Mouse (Mus musculus) myocyte (in vitro differentiated cells): Measurements from ENCODE around the gene Dnaja2. TPM values are rescaled to one million over a fixed set of nuclear protein-coding genes. Genes with fewer than 3 reads are reported as not detected.
A peak's percentile ranks its signal among the peaks of the same experiment; 100 is the strongest.

Experiments used
- H3K27me3 ChIP-seq: one replicate; pipeline ENCODE4 v1.6.1; 2011; ENCODE audit not compliant: control insufficient read depth, insufficient read depth, insufficient read length
- H3K36me3 ChIP-seq: one replicate; pipeline ENCODE4 v1.6.1; 2011; ENCODE audit not compliant: control insufficient read depth, insufficient read depth
- H3K4me2 ChIP-seq: one replicate; pipeline ENCODE4 v1.6.1; 2011; ENCODE audit warnings: low read depth, control low read depth
- H3K4me3 ChIP-seq: one replicate; pipeline ENCODE4 v1.5.1; 2011; ENCODE audit warnings: mild to moderate bottlenecking, control low read depth, moderate library complexity
- H3K79me2 ChIP-seq: one replicate; pipeline ENCODE4 v1.6.1; 2011; ENCODE audit not compliant: control insufficient read depth, insufficient read depth
- H3ac ChIP-seq: one replicate; pipeline ENCODE4 v1.6.1; 2011; ENCODE audit not compliant: control insufficient read depth, insufficient read length
- CEBPB ChIP-seq: IDR thresholded peaks from 2 replicates; pipeline ENCODE4 v1.6.1; 2011; ENCODE audit warnings: mild to moderate bottlenecking, moderate library complexity; ENCODE audit not compliant: poor library complexity, insufficient read depth, severe bottlenecking
- E2F4 ChIP-seq: IDR thresholded peaks from one replicate; pipeline ENCODE4 v1.6.1; 2011; ENCODE audit warnings: mild to moderate bottlenecking, control low read depth, moderate library complexity; ENCODE audit not compliant: insufficient read depth
- MAX ChIP-seq: IDR thresholded peaks from one replicate; pipeline ENCODE4 v1.6.1; 2011; ENCODE audit warnings: low read depth, mild to moderate bottlenecking, control low read depth
- MYOD1 ChIP-seq, 3 experiments: IDR thresholded peaks; one replicate each; pipeline ENCODE4 v1.6.1; 2011; ENCODE audit warnings: control low read depth in 2 of 3, low read depth in 2 of 3, mild to moderate bottlenecking in 2 of 3, moderate library complexity in 1 of 3; ENCODE audit not compliant: insufficient read length in 2 of 3, control insufficient read depth in 1 of 3
- MYOG ChIP-seq, 3 experiments: IDR thresholded peaks; one replicate each; pipeline ENCODE4 v1.6.1; 2011; ENCODE audit warnings: control low read depth in 2 of 3, low read depth in 2 of 3, mild to moderate bottlenecking in 2 of 3; ENCODE audit not compliant: insufficient read length in 2 of 3, control insufficient read depth in 1 of 3, insufficient read depth in 1 of 3
- POLR2A ChIP-seq: IDR thresholded peaks from one replicate; pipeline ENCODE4 v1.6.1; 2011; ENCODE audit warnings: low read depth, mild to moderate bottlenecking, control low read depth, moderate library complexity; ENCODE audit not compliant: insufficient read length
- POLR2AphosphoS2 ChIP-seq: IDR thresholded peaks from one replicate; pipeline ENCODE4 v1.6.1; 2011; ENCODE audit warnings: low read depth, control low read depth; ENCODE audit not compliant: insufficient read length
- REST ChIP-seq: IDR thresholded peaks from one replicate; pipeline ENCODE4 v1.6.1; 2011; ENCODE audit warnings: mild to moderate bottlenecking, control low read depth, moderate library complexity; ENCODE audit not compliant: insufficient read depth, insufficient read length
- SRF ChIP-seq: IDR thresholded peaks from one replicate; pipeline ENCODE4 v1.6.1; 2011; ENCODE audit warnings: low read depth; ENCODE audit not compliant: control insufficient read depth, insufficient read length
- TCF12 ChIP-seq: IDR thresholded peaks from one replicate; pipeline ENCODE4 v1.6.1; 2011; ENCODE audit warnings: mild to moderate bottlenecking, control low read depth; ENCODE audit not compliant: poor library complexity, insufficient read depth, severe bottlenecking
- TCF3 ChIP-seq: IDR thresholded peaks from one replicate; pipeline ENCODE4 v1.6.1; 2011; ENCODE audit warnings: low read depth, control low read depth; ENCODE audit not compliant: insufficient read length
- USF1 ChIP-seq: IDR thresholded peaks from one replicate; pipeline ENCODE4 v1.6.1; 2011; ENCODE audit warnings: low read depth, mild to moderate bottlenecking, control low read depth, moderate library complexity
- polyA plus RNA-seq: library from polyadenylated mRNA; unstranded; fragments of >200 nt; fragmentation: generic; extraction: Trizol; gene quantifications from one replicate; pipeline ENCODE4 v1.2.1, GENCODE M21; 2012; ENCODE audit warnings: missing spikeins

Gene Dnaja2
- polyA plus RNA-seq, 1 experiment = 104 TPM

- H3K36me3 ChIP-seq = peaks cover 40% of the 10 kb centered on the region
- no peak overlapping the region for H3K4me3 ChIP-seq
- H3K79me2 ChIP-seq = peaks cover 62% of the 10 kb centered on the region
- TF ChIP-seq POLR2AphosphoS2 = peak; percentile 49
- no peak for TF ChIP-seq MAX
- peak in 2 of 3 experiments; percentile 75 to 80 for TF ChIP-seq MYOD1 (IDR thresholded peaks at IDR 0.05; ENCODE audit: control insufficient read depth in 1 of 3, insufficient read length in 2 of 3, low read depth in 2 of 3)
- TF ChIP-seq REST = no peak
- TF ChIP-seq CEBPB = no peak
- TF ChIP-seq SRF = peak; percentile 78
- no peak for TF ChIP-seq TCF12
- TF ChIP-seq MYOG (IDR thresholded peaks at IDR 0.05; ENCODE audit: control insufficient read depth in 1 of 3, insufficient read depth in 1 of 3, insufficient read length in 2 of 3, low read depth in 2 of 3) = peak; percentile 23 to 91 (median 87)
- no peak for TF ChIP-seq TCF3
- no peak for TF ChIP-seq POLR2A
- TF ChIP-seq USF1 = no peak
- no peak for TF ChIP-seq E2F4
- H3K27me3 ChIP-seq = no peaks in the 10 kb centered on the region
- no peak overlapping the region for H3ac ChIP-seq
- peak overlapping the region; percentile 44 for H3K4me2 ChIP-seq
These were observed 54.0 kb downstream of the Dnaja2 start for GRCm38 (mm10) chr8:85500955-85501685.

GRCm38 (mm10) chr8:85500460-85500859 is 54.7 kb downstream of the Dnaja2 start:
- no peak overlapping the region for H3ac ChIP-seq
- H3K36me3 ChIP-seq = peaks cover 37% of the 10 kb centered on the region

GRCm38 (mm10) chr8:85498577-85498976 is 56.6 kb downstream of the Dnaja2 start:
- Histone ChIP-seq H3K27me3 (no peaks in the 10 kb centered on the region), H3K36me3 (peaks cover 28% of the 10 kb centered on the region), H3K4me3 (no peak overlapping the region), H3ac (no peak overlapping the region), H3K4me2 (peak overlapping the region; percentile 37), H3K79me2 (peaks cover 86% of the 10 kb centered on the region)
- TF ChIP-seq MAX = no peak
- TF ChIP-seq CEBPB = no peak
- TF ChIP-seq USF1 = no peak
- TF ChIP-seq POLR2AphosphoS2 = no peak
- TF ChIP-seq POLR2A = no peak
- no peak for TF ChIP-seq TCF12
- no peak for TF ChIP-seq MYOG (IDR thresholded peaks at IDR 0.05; ENCODE audit: control insufficient read depth in 1 of 3, insufficient read depth in 1 of 3, insufficient read length in 2 of 3, low read depth in 2 of 3)

More at GRCm38 (mm10) chr8:85500460-85500859, 54.7 kb downstream of the Dnaja2 start:
- peak overlapping the region; percentile 44 for H3K4me2 ChIP-seq
- no peak overlapping the region for H3K4me3 ChIP-seq
- peaks cover 68% of the 10 kb centered on the region for H3K79me2 ChIP-seq
- no peaks in the 10 kb centered on the region for H3K27me3 ChIP-seq
- no peak for TF ChIP-seq TCF12
- TF ChIP-seq MAX = no peak
- TF ChIP-seq MYOD1 (IDR thresholded peaks at IDR 0.05; ENCODE audit: control insufficient read depth in 1 of 3, insufficient read length in 2 of 3, low read depth in 2 of 3) = no peak
- TF ChIP-seq CEBPB = no peak
- TF ChIP-seq E2F4 = no peak
- TF ChIP-seq SRF = no peak
- TF ChIP-seq USF1 = no peak
- TF ChIP-seq MYOG (IDR thresholded peaks at IDR 0.05; ENCODE audit: control insufficient read depth in 1 of 3, insufficient read depth in 1 of 3, insufficient read length in 2 of 3, low read depth in 2 of 3) = no peak
- TF ChIP-seq POLR2AphosphoS2 = no peak
- TF ChIP-seq POLR2A = no peak
- no peak for TF ChIP-seq TCF3
- TF ChIP-seq REST = no peak

GRCm38 (mm10) chr8:85496778-85497177 is 58.4 kb downstream of the Dnaja2 start:
- no peak overlapping the region for H3ac ChIP-seq
- peaks cover 28% of the 10 kb centered on the region for H3K36me3 ChIP-seq
- no peaks in the 10 kb centered on the region for H3K27me3 ChIP-seq
- TF ChIP-seq POLR2A (no peak), TCF12 (no peak), REST (no peak), MYOD1 (IDR thresholded peaks at IDR 0.05; ENCODE audit: control insufficient read depth in 1 of 3, insufficient read length in 2 of 3, low read depth in 2 of 3) (no peak), CEBPB (no peak), E2F4 (no peak), USF1 (no peak), TCF3 (no peak), MAX (no peak), POLR2AphosphoS2 (no peak), MYOG (IDR thresholded peaks at IDR 0.05; ENCODE audit: control insufficient read depth in 1 of 3, insufficient read depth in 1 of 3, insufficient read length in 2 of 3, low read depth in 2 of 3) (no peak)
- H3K4me3 ChIP-seq = no peak overlapping the region
- H3K79me2 ChIP-seq = peaks cover 85% of the 10 kb centered on the region
- peak overlapping the region; percentile 42 for H3K4me2 ChIP-seq
